Mouse (Mus musculus) bone marrow, adult 2 months (tissue): ENCODE measurements around the gene Upp2. TPM values are rescaled to one million over a fixed set of nuclear protein-coding genes. Genes with fewer than 3 reads are reported as not detected.

Source experiments
- H3K27ac ChIP-seq: fragments of 200-500 bp; 2 replicates; pipeline ENCODE4 v1.5.1; 2012; ENCODE audit warnings: low read depth, mild to moderate bottlenecking, control low read depth, inconsistent platforms, low read length; ENCODE audit not compliant: control insufficient read depth, poor library complexity, insufficient read depth
- H3K4me1 ChIP-seq: fragments of 200-500 bp; 2 replicates; pipeline ENCODE4 v1.6.1; 2011; ENCODE audit warnings: low read length; ENCODE audit not compliant: control insufficient read depth, insufficient read depth
- H3K4me3 ChIP-seq: fragments of 200-500 bp; replicated peaks from 2 replicates; pipeline ENCODE3; 2011; ENCODE audit warnings: mild to moderate bottlenecking, low read depth, low read length, control low read depth; ENCODE audit not compliant: control insufficient read depth
- CTCF ChIP-seq: fragments of 200-500 bp; IDR thresholded peaks from 2 replicates; pipeline ENCODE4 v1.5.1; 2011; ENCODE audit warnings: low read length, control low read depth; ENCODE audit not compliant: control insufficient read depth, insufficient read depth
- POLR2A ChIP-seq: fragments of 200-500 bp; IDR thresholded peaks from 2 replicates; pipeline ENCODE4 v1.6.1; 2011; ENCODE audit warnings: low read depth, mild to moderate bottlenecking, control low read depth, low read length, borderline replicate concordance; ENCODE audit not compliant: control insufficient read depth
- WGBS: fragments of 180-500 bp; shearing (Covaris S2); methylation state at CpG from one replicate; pipeline ENCODE4 v1.1.7; 2018; 5-methylcytosine and 5-hydroxymethylcytosine counted together
- polyA plus RNA-seq: library from polyadenylated mRNA; stranded (reverse); fragments of >200 nt; gene quantifications from 2 replicates; pipeline ENCODE4 v1.2.4, GENCODE M21; 2011; ENCODE audit warnings: low replicate concordance; ENCODE audit not compliant: missing spikeins, insufficient read depth, insufficient read length

Gene Upp2
- polyA plus RNA-seq, 1 experiment, result 3.1 TPM

DNA sequence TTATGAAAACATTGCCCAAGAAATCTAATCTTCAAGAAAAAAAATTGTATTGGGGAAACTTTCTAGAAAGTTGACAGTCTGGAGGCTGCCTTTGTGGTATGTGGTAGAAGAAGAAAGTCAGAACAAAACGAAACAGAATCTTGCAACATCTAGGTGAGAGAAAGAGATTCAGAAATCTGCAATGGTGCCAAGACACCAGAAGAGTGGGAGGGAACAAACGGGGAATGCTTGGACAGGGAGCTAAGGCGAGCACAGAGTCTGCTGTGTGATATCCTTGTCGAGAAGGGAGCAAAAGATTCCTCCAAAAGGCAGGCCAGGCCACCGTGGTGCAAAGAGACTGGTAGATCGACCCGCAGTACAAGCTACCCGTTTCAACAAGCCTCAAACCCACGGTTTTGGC, 232.0 kb downstream of the Upp2 start:
- Histone ChIP-seq H3K4me3 (no peak overlapping the region), H3K27ac (no peak overlapping the region), H3K4me1 (no peaks in the 10 kb centered on the region)
- TF ChIP-seq POLR2A, result no peak
- TF ChIP-seq CTCF, result no peak
- WGBS, result 79% methylated on average over 9 of the region's 9 CpGs

- no peak for TF ChIP-seq CTCF
- TF ChIP-seq POLR2A, result no peak
- Histone ChIP-seq H3K27ac (no peak overlapping the region), H3K4me1 (no peaks in the 10 kb centered on the region), H3K4me3 (no peak overlapping the region)
- WGBS, result 58% methylated on average over 5 of the region's 5 CpGs
Observed at GRCm38 (mm10) chr2:58799623-58800022, 232.5 kb downstream of the Upp2 start.

DNA sequence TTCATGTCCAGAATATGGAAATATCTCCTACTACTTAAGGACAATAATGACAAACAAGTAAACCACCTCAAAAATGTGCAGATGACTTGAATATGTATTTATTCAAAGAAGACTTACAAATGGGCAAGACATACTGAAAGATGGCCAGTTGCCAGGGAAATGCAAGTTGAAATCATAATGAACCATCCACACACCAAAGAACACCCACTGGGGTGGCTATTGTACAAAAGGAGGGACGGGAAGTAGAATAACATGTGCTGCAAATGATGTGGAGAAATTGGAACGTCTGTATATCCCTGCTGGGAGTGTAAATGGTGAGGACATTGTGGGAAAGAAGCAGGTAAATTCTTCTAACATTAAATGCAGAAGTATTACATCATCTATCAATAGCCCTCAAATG, 245.8 kb downstream of the Upp2 start:
- no peak overlapping the region for H3K27ac ChIP-seq
- H3K4me3 ChIP-seq, result no peak overlapping the region
- TF ChIP-seq POLR2A (no peak), CTCF (no peak)
- 52% methylated on average over 2 of the region's 2 CpGs for WGBS
- H3K4me1 ChIP-seq, result no peaks in the 10 kb centered on the region

- no peak for TF ChIP-seq POLR2A
- TF ChIP-seq CTCF, result no peak
- WGBS, result 74% methylated on average over 3 of the region's 3 CpGs
- Histone ChIP-seq H3K4me1 (no peaks in the 10 kb centered on the region), H3K4me3 (no peak overlapping the region), H3K27ac (no peak overlapping the region)
Observed at GRCm38 (mm10) chr2:58828910-58829600, 262.0 kb downstream of the Upp2 start.

DNA sequence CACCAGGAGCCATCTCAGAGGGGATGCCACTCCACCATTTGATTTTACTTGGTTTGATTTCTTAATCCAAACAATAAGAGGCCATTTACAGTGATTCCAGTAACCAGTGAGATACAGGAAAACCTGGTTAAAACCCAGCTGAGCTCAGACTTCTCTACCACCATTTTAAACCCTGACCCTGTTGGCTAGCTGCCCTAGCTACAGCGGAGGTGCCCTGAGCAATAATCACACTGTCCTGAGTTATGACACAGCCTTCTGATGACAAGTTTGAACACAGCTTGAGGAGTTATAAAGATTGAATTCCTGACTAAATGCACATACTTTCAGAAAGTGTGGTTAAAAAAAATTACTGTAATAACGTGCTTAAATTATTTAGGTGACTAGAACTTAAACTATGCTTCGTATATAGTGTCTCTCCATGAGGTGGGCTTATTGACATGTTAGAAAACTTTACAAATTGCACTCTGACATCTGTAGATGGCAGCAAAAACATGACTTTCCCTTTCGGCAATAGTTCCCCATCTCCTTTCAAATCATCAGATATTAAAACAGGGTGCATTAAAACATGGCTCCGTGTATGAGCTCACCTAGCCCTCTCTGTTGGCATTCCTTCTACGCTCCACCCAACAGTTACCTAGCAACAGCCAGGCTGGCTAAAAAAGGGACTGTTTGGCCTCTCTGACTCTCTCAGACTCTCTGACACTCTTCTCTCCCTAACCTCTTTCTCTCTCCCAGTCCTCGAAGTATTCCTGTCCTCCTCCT, 263.1 kb downstream of the Upp2 start:
- Histone ChIP-seq H3K4me3 (no peak overlapping the region), H3K4me1 (no peaks in the 10 kb centered on the region), H3K27ac (no peak overlapping the region)
- TF ChIP-seq CTCF, result no peak
- 53% methylated on average over 7 of the region's 7 CpGs for WGBS

GRCm38 (mm10) chr2:58832253-58832980, 265.3 kb downstream of the Upp2 start:
- no peak overlapping the region for H3K4me3 ChIP-seq
- H3K27ac ChIP-seq, result no peak overlapping the region
- 85% methylated on average over 20 of the region's 20 CpGs for WGBS
- H3K4me1 ChIP-seq, result no peaks in the 10 kb centered on the region
- TF ChIP-seq CTCF (no peak), POLR2A (no peak)

GRCm38 (mm10) chr2:58841021-58841420, 273.9 kb downstream of the Upp2 start:
- 79% methylated on average over 3 of the region's 3 CpGs for WGBS
- Histone ChIP-seq H3K27ac (no peak overlapping the region), H3K4me1 (no peaks in the 10 kb centered on the region), H3K4me3 (no peak overlapping the region)
- TF ChIP-seq POLR2A (no peak), CTCF (no peak)

GRCm38 (mm10) chr2:58842443-58842842, 275.3 kb downstream of the Upp2 start:
- Histone ChIP-seq H3K27ac (no peak overlapping the region), H3K4me3 (no peak overlapping the region), H3K4me1 (no peaks in the 10 kb centered on the region)
- WGBS, result 83% methylated on average over 4 of the region's 4 CpGs
- TF ChIP-seq POLR2A, result no peak
- TF ChIP-seq CTCF, result no peak

Other genes starting within 250 kb of the Upp2 start
- 0.22 TPM in 1 of 2 replicates, not detected in the other for gene Acvr1c, start 209.4 kb upstream of the Upp2 start, polyA plus RNA-seq
- not detected in 2 replicates for gene Gm17409, start 97.2 kb upstream of the Upp2 start, polyA plus RNA-seq
- 0.34 and 3.1 TPM in 2 replicates for gene Acvr1, start 141 bp upstream of the Upp2 start, polyA plus RNA-seq